Mouse (Mus musculus): ENCODE measurements around the gene Ly9.

Gene Ly9

GRCm38 (mm10) chr1:171607176-171607575 lies at the start of gene Ly9:
Gene Ly9, minus strand, starts transcription at chr1:171607410.
- no peak for DNase-seq (ENCODE audit: low spot score in 2 of 2)

- no peak for DNase-seq (ENCODE audit: low spot score in 2 of 2)
These were observed 45.5 kb upstream of the Ly9 start, which contains the start of gene Slamf7 for GRCm38 (mm10) chr1:171652734-171653133. Gene Slamf7, minus strand, starts transcription at chr1:171653035.

- DNase-seq (ENCODE audit: low spot score in 2 of 2): no peak
These were observed 41.6 kb upstream of the Ly9 start for GRCm38 (mm10) chr1:171648840-171649239.

- DNase-seq (ENCODE audit: low spot score in 2 of 2): no peak
These were observed 40.5 kb upstream of the Ly9 start for GRCm38 (mm10) chr1:171647716-171648115.

- peak in 1 of 2 experiments; percentile 29 for DNase-seq (ENCODE audit: low spot score in 2 of 2)
These were observed 39.3 kb upstream of the Ly9 start for GRCm38 (mm10) chr1:171646429-171646940.

GRCm38 (mm10) chr1:171643612-171644011 lies 36.4 kb upstream of the Ly9 start:
- DNase-seq (ENCODE audit: low spot score in 2 of 2): no peak

- DNase-seq (ENCODE audit: low spot score in 2 of 2): no peak
These were observed 33.6 kb upstream of the Ly9 start for GRCm38 (mm10) chr1:171640796-171641195.

- no peak for DNase-seq (ENCODE audit: low spot score in 2 of 2)
These were observed 31.5 kb upstream of the Ly9 start for GRCm38 (mm10) chr1:171638686-171639085.

GRCm38 (mm10) chr1:171637101-171637500 lies 29.9 kb upstream of the Ly9 start:
- no peak for DNase-seq (ENCODE audit: low spot score in 2 of 2)

GRCm38 (mm10) chr1:171635696-171636095 lies 28.5 kb upstream of the Ly9 start:
- no peak for DNase-seq (ENCODE audit: low spot score in 2 of 2)

- peak; percentile 43 to 60 for DNase-seq (ENCODE audit: low spot score in 2 of 2)
These were observed 24.2 kb upstream of the Ly9 start for GRCm38 (mm10) chr1:171631447-171631846.

- no peak for DNase-seq (ENCODE audit: low spot score in 2 of 2)
These were observed 23.7 kb upstream of the Ly9 start for GRCm38 (mm10) chr1:171630912-171631311.

- DNase-seq (ENCODE audit: low spot score in 2 of 2): no peak
These were observed 22.8 kb upstream of the Ly9 start for GRCm38 (mm10) chr1:171630041-171630440.

GRCm38 (mm10) chr1:171629168-171629567 lies 22.0 kb upstream of the Ly9 start:
- DNase-seq (ENCODE audit: low spot score in 2 of 2): no peak

GRCm38 (mm10) chr1:171627801-171628200 lies 20.6 kb upstream of the Ly9 start:
- no peak for DNase-seq (ENCODE audit: low spot score in 2 of 2)

GRCm38 (mm10) chr1:171620091-171620490 lies 12.9 kb upstream of the Ly9 start:
- no peak for DNase-seq (ENCODE audit: low spot score in 2 of 2)

GRCm38 (mm10) chr1:171619645-171620044 lies 12.4 kb upstream of the Ly9 start:
- DNase-seq (ENCODE audit: low spot score in 2 of 2): no peak

- peak; percentile 35 to 68 for DNase-seq (ENCODE audit: low spot score in 2 of 2)
These were observed 11.8 kb upstream of the Ly9 start for GRCm38 (mm10) chr1:171619001-171619400.

GRCm38 (mm10) chr1:171616881-171617515 lies 9.8 kb upstream of the Ly9 start:
- DNase-seq (ENCODE audit: low spot score in 2 of 2): no peak

- DNase-seq (ENCODE audit: low spot score in 2 of 2): no peak
These were observed 6.8 kb upstream of the Ly9 start for GRCm38 (mm10) chr1:171613962-171614361.

GRCm38 (mm10) chr1:171610781-171611180 lies 3.6 kb upstream of the Ly9 start:
- DNase-seq (ENCODE audit: low spot score in 2 of 2): no peak

GRCm38 (mm10) chr1:171610026-171610425 lies 2.8 kb upstream of the Ly9 start:
- no peak for DNase-seq (ENCODE audit: low spot score in 2 of 2)

GRCm38 (mm10) chr1:171606656-171607055 lies 554 bp downstream of the Ly9 start:
- no peak for DNase-seq (ENCODE audit: low spot score in 2 of 2)

- DNase-seq (ENCODE audit: low spot score in 2 of 2): no peak
These were observed 2.5 kb downstream of the Ly9 start for GRCm38 (mm10) chr1:171604686-171605085.
